Mouse (Mus musculus) CD4-positive, CD25-positive, alpha-beta regulatory T cell (primary cell): ENCODE data around the gene Zfp239. TPM values are rescaled to one million over a fixed set of nuclear protein-coding genes. Genes with fewer than 3 reads are reported as not detected.

Experiments
- polyA plus RNA-seq: library from polyadenylated mRNA; unstranded; fragments of 100-300 nt; shearing (Covaris generic); gene quantifications from one replicate; pipeline ENCODE4 v1.2.1, GENCODE M21; 2017

Zfp239 gene
- 2.7 TPM for polyA plus RNA-seq

DNA sequence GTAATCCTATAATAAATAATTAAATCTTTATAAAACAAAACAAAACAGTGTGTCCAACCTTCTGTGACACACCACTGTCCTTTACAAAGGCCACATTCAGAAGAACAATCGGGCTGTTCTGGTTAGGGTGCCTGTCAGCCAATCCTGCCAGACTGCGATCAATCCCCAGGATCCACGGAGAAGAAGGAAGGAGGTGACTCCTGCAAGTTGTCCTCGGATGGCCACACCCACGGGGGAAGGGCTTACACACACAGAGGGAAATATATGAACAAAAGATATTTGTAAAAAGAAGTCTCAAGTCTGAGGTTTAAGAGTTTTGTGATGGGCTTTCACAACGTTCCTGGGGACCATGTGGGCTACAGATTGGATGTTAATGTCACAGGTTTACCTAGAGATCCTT lies at the start of gene Zfp239:
Gene Zfp239 (plus strand): TSS at position 253 of the 400 bp plus-strand sequence.

DNA sequence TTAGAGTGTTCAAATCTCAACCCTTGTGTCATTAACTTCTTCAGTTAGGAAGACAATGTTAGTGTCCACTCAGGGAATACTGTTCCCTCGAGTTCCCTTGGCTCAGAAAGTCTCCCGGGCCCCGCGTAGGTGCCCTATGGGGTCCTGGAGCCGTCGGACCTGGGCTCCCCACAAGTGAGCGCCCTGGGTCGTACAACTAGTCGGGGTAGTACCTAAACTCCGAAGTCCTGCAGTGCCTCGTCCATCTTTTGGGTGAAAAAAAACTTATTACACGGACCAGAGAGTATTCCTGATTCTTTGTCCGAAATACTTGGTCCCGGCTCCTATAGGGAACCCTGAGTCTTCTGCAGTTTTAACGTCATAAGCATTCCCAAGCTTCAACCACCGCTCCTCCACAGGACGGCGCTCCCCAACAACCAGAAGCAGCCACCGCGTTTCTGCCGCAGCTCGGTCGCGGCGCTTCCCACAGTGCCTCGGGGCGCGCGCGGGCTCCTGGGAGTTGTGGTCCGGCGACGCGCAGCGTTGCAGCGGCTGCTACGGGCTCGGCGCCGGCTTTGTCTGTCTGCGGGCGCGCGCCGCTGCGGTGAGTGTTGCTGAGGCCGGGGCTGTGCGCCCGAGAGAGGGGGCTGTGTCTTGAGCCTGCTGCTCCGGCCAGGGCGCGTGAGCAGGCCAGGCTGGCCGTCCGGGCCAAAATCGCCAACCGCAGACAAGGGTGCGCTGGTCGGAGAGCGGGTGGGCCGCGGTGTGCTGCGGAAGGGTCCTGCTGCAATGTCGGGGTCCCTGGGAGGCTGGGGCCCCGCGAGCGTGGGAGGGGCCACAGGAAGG lies 21.0 kb upstream of the Zfp239 start, which contains the start of gene Zfp637:
Gene Zfp637 (plus strand): TSS at position 495 of the 825 bp plus-strand sequence.

DNA sequence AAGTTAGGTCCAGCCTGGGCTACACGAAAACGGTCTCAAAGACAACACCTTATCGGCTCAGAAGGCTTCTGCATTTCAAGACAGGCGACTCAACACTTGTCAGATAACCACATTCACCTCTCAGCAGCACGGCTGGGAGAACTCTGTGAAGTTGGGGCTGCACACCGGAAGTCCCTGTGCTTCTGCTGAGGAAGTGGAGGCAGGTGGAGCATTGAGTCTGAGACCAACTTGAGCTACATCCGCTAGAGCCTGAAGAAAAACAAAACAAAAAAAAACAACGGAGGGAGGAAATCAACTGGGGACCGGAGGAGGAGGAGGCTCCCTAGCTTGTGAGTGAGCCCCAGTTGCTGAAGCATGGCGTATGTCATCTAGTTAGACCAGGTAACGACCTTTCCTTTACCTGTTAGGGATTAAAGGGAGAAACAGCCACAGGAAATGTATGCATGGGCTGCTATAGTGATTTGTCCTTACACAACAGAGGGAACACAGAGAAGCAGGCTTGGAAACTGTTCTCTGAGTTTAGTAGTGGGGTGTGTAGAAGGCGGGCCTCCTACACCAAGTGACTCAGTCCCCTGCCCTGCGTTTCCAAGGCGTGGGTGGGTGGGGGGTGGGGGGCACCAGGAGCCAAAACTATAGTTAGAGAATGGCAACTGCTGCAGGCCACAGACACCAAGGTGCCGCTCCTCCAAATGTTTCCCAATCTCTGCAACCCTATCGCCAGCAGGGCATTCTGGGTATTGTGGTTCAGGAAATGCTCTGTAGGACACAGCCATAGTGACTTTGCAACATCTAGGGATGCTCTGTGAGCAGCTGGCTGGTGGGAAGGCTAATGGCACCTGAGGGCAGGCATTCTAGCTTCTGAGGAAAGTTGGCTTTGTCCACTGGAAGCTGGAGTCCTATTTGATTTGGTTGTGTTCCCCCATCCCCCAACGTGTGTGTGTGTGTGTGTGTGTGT lies 38.5 kb downstream of the Zfp239 start, which contains the start of gene Hnrnpf:
Gene Hnrnpf (plus strand): TSS at position 199 of the 955 bp plus-strand sequence.

Other genes starting within 250 kb of the Zfp239 start
- gene Zfp637, start 20.9 kb upstream of the Zfp239 start, polyA plus RNA-seq, result 28.1 TPM
- 1,448 TPM for gene Hnrnpf, start 38.2 kb downstream of the Zfp239 start, polyA plus RNA-seq
- 1.1 TPM for gene Fxyd4, start 75.6 kb downstream of the Zfp239 start, polyA plus RNA-seq
- gene Rasgef1a, start 149.3 kb downstream of the Zfp239 start, polyA plus RNA-seq, result 5.3 TPM